Mouse (Mus musculus): ENCODE data around the gene Stx8. TPM values are rescaled to one million over a fixed set of nuclear protein-coding genes. Genes with fewer than 3 reads are reported as not detected.
A peak's percentile ranks its signal among the peaks of the same experiment; 100 is the strongest.

Stx8 gene
- 71.0 and 76.1 TPM in 2 replicates for polyA plus RNA-seq (2015; fragmentation: Nextera tagmentation; extraction: Ambion mirVana)

DNA sequence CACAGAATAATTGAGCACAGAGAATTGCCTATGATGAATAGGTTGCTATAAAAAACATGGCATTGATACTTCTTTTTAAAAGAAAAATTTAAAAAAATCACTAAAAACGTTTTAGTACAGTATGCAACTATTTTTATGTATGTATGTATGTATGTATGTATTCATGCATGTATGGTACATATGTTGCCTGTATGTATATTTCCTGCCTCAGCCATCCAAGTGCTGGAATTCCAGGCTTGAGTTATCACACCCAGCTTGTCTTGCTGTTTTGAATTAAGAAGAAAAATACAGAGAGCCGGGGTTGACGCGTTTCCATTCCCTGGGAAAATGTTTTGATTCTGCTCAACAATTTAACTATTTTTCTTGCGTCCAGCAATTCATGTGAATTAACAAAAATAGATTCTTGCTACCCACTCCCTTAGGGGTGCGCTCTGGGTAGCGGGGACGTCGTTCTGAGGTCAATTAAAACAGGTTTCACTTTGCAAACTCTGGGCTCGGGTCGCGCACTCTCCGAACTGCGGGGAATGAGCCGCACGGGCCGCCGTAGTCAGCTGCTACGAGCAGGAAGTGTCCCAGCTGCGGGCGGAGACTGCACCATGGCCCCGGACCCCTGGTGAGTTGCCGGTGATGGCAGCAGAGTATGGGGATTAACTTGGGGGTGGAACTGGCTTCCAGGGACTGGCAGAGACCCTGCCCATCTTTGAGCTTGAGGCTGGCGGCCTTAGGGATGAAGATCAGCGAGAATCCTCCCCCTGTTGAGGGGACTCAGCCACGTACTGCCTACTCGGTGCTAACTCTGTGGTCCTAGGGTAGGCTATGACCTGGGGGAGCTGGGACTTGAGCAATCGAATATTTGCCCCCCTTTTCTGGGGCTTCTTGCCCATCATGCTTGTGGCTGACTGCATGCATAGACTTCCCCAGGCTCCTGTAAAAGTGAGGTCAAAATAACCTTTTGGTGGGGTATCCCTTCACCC lies at the start of gene Stx8:
TSS of gene Stx8 (plus strand) at position 289 of the 974 bp plus-strand sequence.
- peak within 1 kb of the TSS; percentile 90 for H3K9ac ChIP-seq (ENCODE audit: low read length)
- WGBS: under 1% methylated on average over 28 of the region's 28 CpGs
- no peak within 1 kb of the TSS for H3K27ac ChIP-seq (replicated peaks)
- ATAC-seq (ENCODE audit: low FRiP score, low TSS enrichment): peak; percentile 86
- peaks cover 3% of the 10 kb centered on the region; the same call in 1 of the 2 replicates for H3K4me1 ChIP-seq (replicated peaks; ENCODE audit: control insufficient read depth, insufficient read depth)
- no peaks in the 10 kb centered on the region for H3K9me3 ChIP-seq (ENCODE audit: control insufficient read depth, low read length)
- H3K27me3 ChIP-seq (ENCODE audit: control insufficient read depth, insufficient read depth, low read length): no peaks in the 10 kb centered on the region
- H3K4me2 ChIP-seq (replicated peaks; ENCODE audit: low read depth): peak within 1 kb of the TSS; percentile 68
- TF ChIP-seq EP300 (optimal IDR thresholded peaks at IDR 0.05) (no peak), CTCF (IDR thresholded peaks at IDR 0.05; ENCODE audit: low read depth) (no peak)
- peak within 1 kb of the TSS; percentile 80 for H3K4me3 ChIP-seq (ENCODE audit: low read depth, low read length)
- peak; percentile 93 for DNase-seq (ENCODE audit: low spot score)
- H3K36me3 ChIP-seq (ENCODE audit: control insufficient read depth, insufficient read depth, low read length): no peaks in the 10 kb centered on the region

DNA sequence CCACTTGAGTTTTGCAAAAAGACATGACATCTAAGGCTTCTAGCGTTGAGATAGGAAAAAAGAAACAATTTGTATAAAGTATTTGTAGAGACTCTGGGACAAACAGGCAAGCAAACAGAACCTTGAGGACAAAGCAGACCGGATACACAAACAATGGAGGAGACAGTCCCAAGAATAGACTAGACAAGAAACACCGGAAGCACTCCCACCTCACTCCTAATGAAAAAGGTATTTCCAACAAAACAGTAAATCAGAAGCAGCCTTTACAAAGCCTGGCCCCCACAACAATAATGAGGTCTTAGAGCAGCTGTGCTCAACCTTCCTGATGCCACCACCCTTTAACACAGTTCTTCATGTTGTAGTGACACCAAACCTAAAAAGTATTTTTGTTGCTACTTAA lies 48.9 kb upstream of the Stx8 start:
- Histone ChIP-seq H3K27me3 (ENCODE audit: control insufficient read depth, insufficient read depth, low read length) (no peaks in the 10 kb centered on the region), H3K4me1 (replicated peaks; ENCODE audit: control insufficient read depth, insufficient read depth) (no peaks in the 10 kb centered on the region), H3K9me3 (ENCODE audit: control insufficient read depth, low read length) (no peaks in the 10 kb centered on the region), H3K9ac (ENCODE audit: low read length) (no peak overlapping the region), H3K27ac (replicated peaks) (no peak overlapping the region), H3K4me3 (ENCODE audit: low read depth, low read length) (no peak overlapping the region), H3K4me2 (replicated peaks; ENCODE audit: low read depth) (no peak overlapping the region), H3K36me3 (ENCODE audit: control insufficient read depth, insufficient read depth, low read length) (no peaks in the 10 kb centered on the region)
- no peak for DNase-seq (ENCODE audit: low spot score)
- TF ChIP-seq EP300 (optimal IDR thresholded peaks at IDR 0.05) (no peak), CTCF (IDR thresholded peaks at IDR 0.05; ENCODE audit: low read depth) (no peak)
- ATAC-seq (ENCODE audit: low FRiP score, low TSS enrichment): no peak
- 69% methylated on average over 3 of the region's 3 CpGs for WGBS

GRCm38 (mm10) chr11:67919593-67919992 lies 46.4 kb upstream of the Stx8 start:
- ATAC-seq (ENCODE audit: low FRiP score, low TSS enrichment) (no peak), DNase-seq (ENCODE audit: low spot score) (no peak)
- H3K9me3 ChIP-seq (ENCODE audit: control insufficient read depth, low read length): no peaks in the 10 kb centered on the region
- H3K4me1 ChIP-seq (replicated peaks; ENCODE audit: control insufficient read depth, insufficient read depth): no peaks in the 10 kb centered on the region
- 50% methylated on average over 5 of the region's 5 CpGs for WGBS
- H3K9ac ChIP-seq (ENCODE audit: low read length): no peak overlapping the region
- TF ChIP-seq CTCF (IDR thresholded peaks at IDR 0.05; ENCODE audit: low read depth): no peak
- TF ChIP-seq EP300 (optimal IDR thresholded peaks at IDR 0.05): no peak
- H3K36me3 ChIP-seq (ENCODE audit: control insufficient read depth, insufficient read depth, low read length): no peaks in the 10 kb centered on the region
- no peaks in the 10 kb centered on the region for H3K27me3 ChIP-seq (ENCODE audit: control insufficient read depth, insufficient read depth, low read length)
- no peak overlapping the region for H3K27ac ChIP-seq (replicated peaks)
- H3K4me3 ChIP-seq (ENCODE audit: low read depth, low read length): no peak overlapping the region
- H3K4me2 ChIP-seq (replicated peaks; ENCODE audit: low read depth): no peak overlapping the region

DNA sequence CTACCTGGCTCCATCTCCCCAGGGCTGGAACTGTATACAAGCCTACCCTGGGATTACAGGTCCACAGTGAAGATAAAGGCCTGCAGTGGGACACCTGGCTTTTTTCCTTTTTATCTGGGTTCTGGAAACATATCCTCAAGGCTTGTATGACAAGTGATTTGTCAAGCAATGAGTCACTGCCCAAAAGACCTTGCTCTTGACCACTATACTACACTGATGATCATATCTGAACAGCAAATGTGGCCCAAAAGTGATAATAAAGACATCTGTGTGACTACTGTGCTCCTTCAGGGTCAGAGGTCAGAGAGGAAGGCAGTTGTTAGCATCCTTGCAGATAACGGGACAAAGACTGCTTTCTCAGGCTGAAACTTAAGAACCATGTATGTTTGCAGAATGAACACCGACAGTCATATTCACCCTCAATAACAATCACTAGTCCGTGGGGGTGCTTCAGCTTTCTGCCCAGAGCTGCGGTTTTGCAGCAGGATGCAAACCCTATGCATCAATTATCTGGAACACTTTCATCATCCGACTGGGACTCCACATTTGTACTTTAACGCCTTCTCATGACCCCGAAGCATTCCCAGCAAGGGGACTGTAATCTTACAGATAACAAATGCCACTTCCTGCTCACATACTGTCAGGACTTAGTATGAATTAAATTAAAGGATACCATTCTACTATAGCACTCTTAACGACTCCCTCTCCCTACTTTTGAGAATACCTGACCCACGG lies 45.6 kb upstream of the Stx8 start:
- TF ChIP-seq CTCF (IDR thresholded peaks at IDR 0.05; ENCODE audit: low read depth) (no peak), EP300 (optimal IDR thresholded peaks at IDR 0.05) (no peak)
- DNase-seq (ENCODE audit: low spot score) (no peak), ATAC-seq (ENCODE audit: low FRiP score, low TSS enrichment) (no peak)
- no peaks in the 10 kb centered on the region for H3K36me3 ChIP-seq (ENCODE audit: control insufficient read depth, insufficient read depth, low read length)
- no peak overlapping the region for H3K9ac ChIP-seq (ENCODE audit: low read length)
- WGBS: 40% methylated on average over 9 of the region's 9 CpGs
- H3K4me3 ChIP-seq (ENCODE audit: low read depth, low read length): peak overlapping the region; percentile 64
- H3K27me3 ChIP-seq (ENCODE audit: control insufficient read depth, insufficient read depth, low read length): no peaks in the 10 kb centered on the region
- H3K4me1 ChIP-seq (replicated peaks; ENCODE audit: control insufficient read depth, insufficient read depth): no peaks in the 10 kb centered on the region
- H3K4me2 ChIP-seq (replicated peaks; ENCODE audit: low read depth): peak overlapping the region; percentile 99
- no peaks in the 10 kb centered on the region for H3K9me3 ChIP-seq (ENCODE audit: control insufficient read depth, low read length)
- no peak overlapping the region for H3K27ac ChIP-seq (replicated peaks)

- TF ChIP-seq CTCF (IDR thresholded peaks at IDR 0.05; ENCODE audit: low read depth): peak; percentile 21; the same call in 1 of the 2 replicates
- TF ChIP-seq EP300 (optimal IDR thresholded peaks at IDR 0.05): no peak
- peak; percentile 70 for ATAC-seq (ENCODE audit: low FRiP score, low TSS enrichment)
- H3K9me3 ChIP-seq (ENCODE audit: control insufficient read depth, low read length): no peaks in the 10 kb centered on the region
- peak overlapping the region; percentile 99 for H3K4me2 ChIP-seq (replicated peaks; ENCODE audit: low read depth)
- peak overlapping the region; percentile 64 for H3K4me3 ChIP-seq (ENCODE audit: low read depth, low read length)
- 4% methylated on average over 47 of the region's 47 CpGs for WGBS
- H3K9ac ChIP-seq (ENCODE audit: low read length): peak overlapping the region; percentile 75
- H3K27me3 ChIP-seq (ENCODE audit: control insufficient read depth, insufficient read depth, low read length): no peaks in the 10 kb centered on the region
- peak overlapping the region; percentile 96 for H3K27ac ChIP-seq (replicated peaks)
- H3K4me1 ChIP-seq (replicated peaks; ENCODE audit: control insufficient read depth, insufficient read depth): no peaks in the 10 kb centered on the region
- DNase-seq (ENCODE audit: low spot score): peak; percentile 81
- no peaks in the 10 kb centered on the region for H3K36me3 ChIP-seq (ENCODE audit: control insufficient read depth, insufficient read depth, low read length)
These were observed 44.7 kb upstream of the Stx8 start for GRCm38 (mm10) chr11:67921091-67921826.

All from stomach, postnatal 0 days (tissue).